Mouse (Mus musculus) ES-E14 (cell line): ENCODE measurements at regions not wholly inside any gene's neighbourhood (a gene's known extent, or its start where the extent isn't known, plus 50 kb on each side); places are given as distances from the start of the nearest gene placed in this dataset.

Source experiments
- DNase-seq: peaks from one replicate; pipeline ENCODE4 v3.0.0-alpha.2; 2013; ENCODE audit warnings: low read depth, low spot score
- H3K27ac ChIP-seq: 2 replicates; pipeline ENCODE4 v1.5.1; 2012; ENCODE audit warnings: low read depth, mild to moderate bottlenecking, low read length, moderate library complexity, mixed read lengths; ENCODE audit not compliant: poor library complexity, insufficient read depth, severe bottlenecking
- H3K36me3 ChIP-seq: 2 replicates; pipeline ENCODE4 v1.6.1; 2012; ENCODE audit warnings: mild to moderate bottlenecking, low read length, moderate library complexity, mixed read lengths; ENCODE audit not compliant: control insufficient read depth, poor library complexity, insufficient read depth, severe bottlenecking
- H3K4me1 ChIP-seq, 2 experiments: fragments of 150-350 bp in 1 of 2; sonication (generic) in 1 of 2; 2 replicates each; pipeline ENCODE4 v1.6.1; 2012; ENCODE audit warnings: low read length in 2 of 2, mild to moderate bottlenecking in 1 of 2, mixed read lengths in 1 of 2; ENCODE audit not compliant: control insufficient read depth in 2 of 2, insufficient read depth in 2 of 2, poor library complexity in 1 of 2
- H3K4me3 ChIP-seq, 2 experiments: fragments of 150-350 bp in 1 of 2; sonication (generic) in 1 of 2; 2 replicates each; pipeline ENCODE4 v1.5.1; 2012; ENCODE audit warnings: low read length in 2 of 2, low read depth in 1 of 2, mild to moderate bottlenecking in 1 of 2, mixed read lengths in 1 of 2; ENCODE audit not compliant: insufficient read depth in 1 of 2, poor library complexity in 1 of 2, severe bottlenecking in 1 of 2
- H3K9ac ChIP-seq: 2 replicates; pipeline ENCODE4 v1.6.1; 2012; ENCODE audit warnings: low read depth, mild to moderate bottlenecking, low read length, mixed read lengths; ENCODE audit not compliant: poor library complexity, insufficient read depth, severe bottlenecking
- H3K9me3 ChIP-seq: fragments of 150-350 bp; sonication (generic); 2 replicates; pipeline ENCODE4 v1.6.1; 2012; ENCODE audit warnings: low read depth, mild to moderate bottlenecking, low read length; ENCODE audit not compliant: control insufficient read depth, insufficient read depth
- CHD2 ChIP-seq: IDR thresholded peaks from 2 replicates; pipeline ENCODE4 v1.6.1; 2014; ENCODE audit warnings: mild to moderate bottlenecking, low read depth, low read length, inconsistent platforms
- HCFC1 ChIP-seq: IDR thresholded peaks from 2 replicates; pipeline ENCODE4 v1.6.1; 2012; ENCODE audit warnings: low read length, inconsistent platforms, borderline replicate concordance; ENCODE audit not compliant: insufficient read depth
- MAFK ChIP-seq: IDR thresholded peaks from 2 replicates; pipeline ENCODE4 v1.6.1; 2014; ENCODE audit warnings: mild to moderate bottlenecking, low read depth, low read length, inconsistent platforms; ENCODE audit not compliant: insufficient read depth
- ZC3H11A ChIP-seq: IDR thresholded peaks from 2 replicates; pipeline ENCODE4 v1.6.1; 2012; ENCODE audit warnings: low read depth, mild to moderate bottlenecking, inconsistent platforms, low read length, borderline replicate concordance
- ZNF384 ChIP-seq: IDR thresholded peaks from 2 replicates; pipeline ENCODE4 v1.6.1; 2012; ENCODE audit warnings: low read depth, low read length, inconsistent platforms
- in situ Hi-C, 2 experiments: fragments of 600-800 bp; cut with MboI; formaldehyde crosslinking; loops; one replicate each; pipeline ENCODE4 v1.15.1; 2025; ENCODE audit warnings: low sequenced_read_pairs in 2 of 2, inconsistent platforms in 1 of 2; ENCODE audit not compliant: unreplicated experiment in 2 of 2

DNA sequence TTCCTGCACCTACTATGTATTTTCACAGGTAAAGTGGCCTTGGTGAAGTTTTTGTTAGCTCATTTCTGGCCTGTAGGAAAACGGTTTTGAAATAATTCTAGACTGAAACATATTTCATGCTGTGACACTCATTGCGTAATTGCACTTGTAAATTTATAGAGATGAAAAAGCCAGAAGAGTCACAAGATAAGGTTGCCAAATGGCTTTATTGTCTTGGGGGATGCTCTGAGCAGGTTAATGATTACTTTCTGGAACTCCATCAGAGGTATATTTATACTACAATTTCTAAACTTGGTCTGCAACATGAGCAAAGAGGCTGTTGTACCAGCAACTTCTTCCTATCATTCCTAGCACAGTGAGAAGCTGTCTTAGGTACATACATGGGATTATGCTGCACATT, 370.9 kb downstream of the Epha7 start:
- in situ Hi-C loops: no loop called here

DNA sequence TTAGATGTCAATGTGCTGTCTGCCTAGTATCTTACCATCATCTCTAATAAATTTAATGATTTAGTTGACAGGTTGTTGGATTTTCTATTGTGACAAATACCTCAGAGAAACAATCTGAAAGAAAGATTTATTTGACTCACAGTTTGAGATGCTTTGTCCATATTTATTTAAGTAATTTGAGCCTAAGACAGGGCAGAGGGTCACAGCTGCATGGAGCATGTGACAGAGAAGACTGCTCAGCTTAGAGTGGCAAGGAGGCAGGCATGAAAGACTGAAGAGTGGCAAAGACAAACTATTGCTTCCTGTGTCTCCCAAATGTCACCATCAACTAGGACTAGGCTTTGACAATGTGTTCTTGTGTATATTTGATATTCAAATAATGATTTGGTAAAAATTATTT, 388.0 kb downstream of the Epha7 start:
- TF ChIP-seq MAFK: no peak
- TF ChIP-seq HCFC1: no peak
- TF ChIP-seq CHD2: no peak
- no peak for TF ChIP-seq ZC3H11A
- no peak for TF ChIP-seq ZNF384
- H3K36me3 ChIP-seq: no peaks in the 10 kb centered on the region
- H3K27ac ChIP-seq: no peak overlapping the region
- in situ Hi-C loops: no loop called here
- H3K9ac ChIP-seq: no peak overlapping the region
- no peaks in the 10 kb centered on the region for H3K4me1 ChIP-seq
- DNase-seq: no peak
- no peaks in the 10 kb centered on the region for H3K9me3 ChIP-seq
- no peak overlapping the region for H3K4me3 ChIP-seq

More for the DNA sequence above, 370.9 kb downstream of the Epha7 start:
- H3K9me3 ChIP-seq: no peaks in the 10 kb centered on the region
- no peak for DNase-seq
- no peaks in the 10 kb centered on the region for H3K36me3 ChIP-seq
- no peaks in the 10 kb centered on the region for H3K4me1 ChIP-seq
- TF ChIP-seq ZNF384 (no peak), ZC3H11A (no peak), HCFC1 (no peak), CHD2 (no peak), MAFK (no peak)
- H3K27ac ChIP-seq: no peak overlapping the region
- no peak overlapping the region for H3K9ac ChIP-seq
- H3K4me3 ChIP-seq: no peak overlapping the region
